Mouse (Mus musculus) spleen, adult 2 months (tissue): ENCODE results near the gene Fermt3.

ENCODE experiments used
- CTCF ChIP-seq: fragments of 200-500 bp; IDR thresholded peaks from 2 replicates; pipeline ENCODE4 v1.5.1; 2011; ENCODE audit warnings: mild to moderate bottlenecking, inconsistent platforms; ENCODE audit not compliant: insufficient read depth, insufficient read length, insufficient replicate concordance; ENCODE audit errors: extremely low read depth
- POLR2A ChIP-seq: fragments of 200-500 bp; IDR thresholded peaks from 2 replicates; pipeline ENCODE4 v1.6.1; 2011; ENCODE audit warnings: low read depth, low read length, inconsistent platforms

GRCm38 (mm10) chr19:6977759-6978638 is 41.3 kb downstream of the Fermt3 start:
- TF ChIP-seq POLR2A (no peak), CTCF (no peak)
